Mouse (Mus musculus) cerebellum, adult 11-12 months (tissue): ENCODE measurements at regions not wholly inside any gene's neighbourhood (a gene's known extent, or its start where the extent isn't known, plus 50 kb on each side); places are given as distances from the start of the nearest gene placed in this dataset.

Experiments
- DNase-seq: peaks from one replicate; pipeline ENCODE4 v3.0.0; 2022

- no peak for DNase-seq
Measured at GRCm38 (mm10) chr10:37210223-37210622, 71.5 kb upstream of the Marcks start.

- DNase-seq, result no peak
Measured at GRCm38 (mm10) chr10:37206986-37207385, 68.3 kb upstream of the Marcks start.

DNA sequence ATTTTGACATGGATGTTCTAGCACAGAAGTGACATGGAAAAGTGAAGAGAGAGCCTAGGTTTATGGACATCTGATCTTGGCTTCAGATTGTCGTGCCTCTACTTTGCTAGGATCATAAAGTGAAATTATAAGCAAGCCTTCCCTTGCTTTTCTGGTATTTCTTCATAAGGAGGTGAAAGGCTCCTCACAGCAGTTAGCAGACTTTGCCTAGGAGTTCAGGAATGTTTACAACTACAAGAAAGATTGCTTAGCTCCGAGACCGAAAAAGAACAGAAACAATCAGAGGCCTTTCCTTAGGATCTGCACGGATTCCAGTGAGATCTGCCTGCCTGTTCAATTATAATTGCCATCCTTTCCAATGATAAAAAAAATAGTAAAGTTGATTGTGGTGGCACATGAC, 67.8 kb upstream of the Marcks start:
- DNase-seq, result no peak

GRCm38 (mm10) chr10:37203709-37204108, 65.0 kb upstream of the Marcks start:
- DNase-seq, result no peak

DNA sequence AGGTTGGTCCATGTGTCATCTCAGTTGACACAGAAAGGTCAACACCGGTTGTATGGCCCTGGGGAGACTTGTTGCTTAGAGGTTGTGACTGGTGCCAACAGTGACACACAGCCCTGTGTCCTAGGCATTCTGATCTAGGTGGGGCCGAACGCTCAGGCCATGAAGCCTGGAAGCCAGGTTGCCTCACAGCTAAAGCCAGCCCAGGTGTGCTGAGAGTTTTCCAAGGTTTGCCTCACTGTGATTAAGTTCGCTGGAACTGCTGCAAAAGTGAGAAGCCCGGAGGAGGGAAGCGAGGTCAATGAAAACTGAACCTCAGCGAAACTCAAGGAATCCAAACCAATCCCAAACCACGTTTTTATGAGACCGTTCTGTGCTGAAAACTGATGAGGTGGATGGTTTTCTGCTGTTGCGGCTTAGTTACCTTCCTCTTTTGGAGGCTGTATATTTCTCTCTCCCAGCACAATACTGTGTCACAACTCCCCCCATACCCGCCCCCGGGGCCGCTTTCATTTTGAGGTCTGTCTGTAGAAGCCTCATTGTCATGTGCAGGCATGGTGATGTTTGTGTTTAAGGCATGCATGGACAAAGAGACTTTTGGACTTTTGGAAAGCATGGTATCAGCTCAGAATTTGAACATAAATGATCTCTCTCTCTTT, 56.2 kb upstream of the Marcks start:
- no peak for DNase-seq

- no peak for DNase-seq
Measured at GRCm38 (mm10) chr10:37194131-37194797, 55.5 kb upstream of the Marcks start.

DNA sequence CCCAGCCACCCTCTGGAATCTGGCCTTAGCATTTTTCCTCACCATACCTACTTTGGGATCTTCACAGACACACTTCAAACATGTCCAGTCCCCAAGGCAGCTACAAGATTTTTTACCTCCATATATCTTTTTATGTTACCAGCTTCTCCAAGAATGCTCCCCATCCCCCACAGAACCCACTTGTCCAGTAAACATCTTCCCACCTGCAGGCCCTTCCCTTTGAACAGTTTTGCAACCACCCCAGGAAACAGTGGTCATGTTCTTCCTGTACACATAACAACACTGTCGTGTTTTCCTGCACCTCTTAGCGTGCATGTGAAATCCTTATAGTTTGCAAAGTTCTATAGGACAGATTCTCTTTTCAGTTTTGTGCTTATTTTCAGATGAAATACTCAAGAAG, 53.9 kb upstream of the Marcks start:
- no peak for DNase-seq

DNA sequence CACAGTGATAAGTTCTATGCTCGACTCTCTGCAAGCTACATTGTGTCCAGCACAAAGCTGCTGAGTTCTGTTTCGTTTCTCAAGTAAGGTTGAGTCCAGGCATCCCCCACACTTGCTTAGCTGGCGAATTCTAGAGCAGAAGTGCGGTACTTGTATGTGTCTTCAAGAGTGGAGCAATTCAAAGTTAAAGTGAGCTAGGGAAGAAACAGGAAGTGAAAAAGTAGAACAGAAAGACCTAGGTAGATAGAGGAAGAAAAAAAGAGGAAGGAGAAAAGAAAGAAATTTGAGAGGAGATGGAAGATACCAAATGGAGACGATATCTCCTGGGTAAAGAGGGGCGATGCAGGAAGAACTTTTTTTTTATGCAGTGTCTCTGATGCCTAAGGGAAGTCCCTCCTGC, 51.4 kb upstream of the Marcks start:
- no peak for DNase-seq
